Mouse (Mus musculus): ENCODE results near the gene Glrp1. TPM values are rescaled to one million over a fixed set of nuclear protein-coding genes. Genes with fewer than 3 reads are reported as not detected.

Gene Glrp1
- polyA plus RNA-seq, 1 experiment: 0.04 TPM

- no peak overlapping the region for H3K27ac ChIP-seq (ENCODE audit: control insufficient read depth, insufficient read depth, low read length)
- TF ChIP-seq CTCF (IDR thresholded peaks at IDR 0.05; ENCODE audit: borderline replicate concordance, control insufficient read depth, extremely low read depth, insufficient read depth, low read length, poor library complexity): no peak
- H3K36me3 ChIP-seq (ENCODE audit: control insufficient read depth, insufficient read depth, low read length): no peaks in the 10 kb centered on the region
- no peak for DNase-seq
- H3K4me1 ChIP-seq (replicated peaks; ENCODE audit: control insufficient read depth, insufficient read depth, low read length): no peaks in the 10 kb centered on the region; the same call in 1 of the 2 replicates
- H3K27me3 ChIP-seq (ENCODE audit: control insufficient read depth, insufficient read depth, low read length): no peaks in the 10 kb centered on the region
- 67% methylated on average over 4 of the region's 4 CpGs for WGBS
- no peak overlapping the region for H3K4me3 ChIP-seq (ENCODE audit: control insufficient read depth, insufficient read depth, low read length)
Observed at GRCm38 (mm10) chr1:88488957-88489356, 20.9 kb downstream of the Glrp1 start.

- Histone ChIP-seq H3K4me1 (replicated peaks; ENCODE audit: control insufficient read depth, insufficient read depth, low read length) (no peaks in the 10 kb centered on the region; the same call in 1 of the 2 replicates), H3K27me3 (ENCODE audit: control insufficient read depth, insufficient read depth, low read length) (no peaks in the 10 kb centered on the region), H3K36me3 (ENCODE audit: control insufficient read depth, insufficient read depth, low read length) (no peaks in the 10 kb centered on the region), H3K27ac (ENCODE audit: control insufficient read depth, insufficient read depth, low read length) (no peak overlapping the region), H3K4me3 (ENCODE audit: control insufficient read depth, insufficient read depth, low read length) (no peak overlapping the region)
- DNase-seq: no peak
- TF ChIP-seq POLR2A (IDR thresholded peaks at IDR 0.05; ENCODE audit: control insufficient read depth, extremely low read depth, insufficient read depth, low read length, poor library complexity) (no peak), CTCF (IDR thresholded peaks at IDR 0.05; ENCODE audit: borderline replicate concordance, control insufficient read depth, extremely low read depth, insufficient read depth, low read length, poor library complexity) (no peak)
- WGBS: 77% methylated on average over 4 of the region's 4 CpGs
Observed at GRCm38 (mm10) chr1:88486336-88486735, 23.5 kb downstream of the Glrp1 start.

GRCm38 (mm10) chr1:88484059-88484458, 25.8 kb downstream of the Glrp1 start:
- no peaks in the 10 kb centered on the region for H3K36me3 ChIP-seq (ENCODE audit: control insufficient read depth, insufficient read depth, low read length)
- H3K4me1 ChIP-seq (replicated peaks; ENCODE audit: control insufficient read depth, insufficient read depth, low read length): no peaks in the 10 kb centered on the region
- no peak for DNase-seq
- no peak overlapping the region for H3K4me3 ChIP-seq (ENCODE audit: control insufficient read depth, insufficient read depth, low read length)
- H3K27me3 ChIP-seq (ENCODE audit: control insufficient read depth, insufficient read depth, low read length): no peaks in the 10 kb centered on the region
- WGBS: 95% methylated on average over 4 of the region's 4 CpGs
- TF ChIP-seq POLR2A (IDR thresholded peaks at IDR 0.05; ENCODE audit: control insufficient read depth, extremely low read depth, insufficient read depth, low read length, poor library complexity) (no peak), CTCF (IDR thresholded peaks at IDR 0.05; ENCODE audit: borderline replicate concordance, control insufficient read depth, extremely low read depth, insufficient read depth, low read length, poor library complexity) (no peak)
- no peak overlapping the region for H3K27ac ChIP-seq (ENCODE audit: control insufficient read depth, insufficient read depth, low read length)

GRCm38 (mm10) chr1:88482142-88483099, 27.4 kb downstream of the Glrp1 start:
- WGBS: 83% methylated on average over 17 of the region's 17 CpGs
- TF ChIP-seq POLR2A (IDR thresholded peaks at IDR 0.05; ENCODE audit: control insufficient read depth, extremely low read depth, insufficient read depth, low read length, poor library complexity) (no peak), CTCF (IDR thresholded peaks at IDR 0.05; ENCODE audit: borderline replicate concordance, control insufficient read depth, extremely low read depth, insufficient read depth, low read length, poor library complexity) (no peak)
- Histone ChIP-seq H3K27ac (ENCODE audit: control insufficient read depth, insufficient read depth, low read length) (no peak overlapping the region), H3K36me3 (ENCODE audit: control insufficient read depth, insufficient read depth, low read length) (no peaks in the 10 kb centered on the region), H3K27me3 (ENCODE audit: control insufficient read depth, insufficient read depth, low read length) (no peaks in the 10 kb centered on the region), H3K4me1 (replicated peaks; ENCODE audit: control insufficient read depth, insufficient read depth, low read length) (no peaks in the 10 kb centered on the region), H3K4me3 (ENCODE audit: control insufficient read depth, insufficient read depth, low read length) (no peak overlapping the region)
- no peak for DNase-seq

GRCm38 (mm10) chr1:88480594-88480993, 29.3 kb downstream of the Glrp1 start:
- no peak overlapping the region for H3K27ac ChIP-seq (ENCODE audit: control insufficient read depth, insufficient read depth, low read length)
- H3K27me3 ChIP-seq (ENCODE audit: control insufficient read depth, insufficient read depth, low read length): no peaks in the 10 kb centered on the region
- TF ChIP-seq POLR2A (IDR thresholded peaks at IDR 0.05; ENCODE audit: control insufficient read depth, extremely low read depth, insufficient read depth, low read length, poor library complexity) (no peak), CTCF (IDR thresholded peaks at IDR 0.05; ENCODE audit: borderline replicate concordance, control insufficient read depth, extremely low read depth, insufficient read depth, low read length, poor library complexity) (no peak)
- peaks cover 8% of the 10 kb centered on the region for H3K4me1 ChIP-seq (replicated peaks; ENCODE audit: control insufficient read depth, insufficient read depth, low read length)
- H3K36me3 ChIP-seq (ENCODE audit: control insufficient read depth, insufficient read depth, low read length): no peaks in the 10 kb centered on the region
- no peak overlapping the region for H3K4me3 ChIP-seq (ENCODE audit: control insufficient read depth, insufficient read depth, low read length)
- WGBS: 71% methylated on average over 8 of the region's 8 CpGs
- no peak for DNase-seq

GRCm38 (mm10) chr1:88478205-88478604, 31.7 kb downstream of the Glrp1 start:
- Histone ChIP-seq H3K36me3 (ENCODE audit: control insufficient read depth, insufficient read depth, low read length) (no peaks in the 10 kb centered on the region), H3K27ac (ENCODE audit: control insufficient read depth, insufficient read depth, low read length) (no peak overlapping the region), H3K4me3 (ENCODE audit: control insufficient read depth, insufficient read depth, low read length) (no peak overlapping the region), H3K27me3 (ENCODE audit: control insufficient read depth, insufficient read depth, low read length) (no peaks in the 10 kb centered on the region), H3K4me1 (replicated peaks; ENCODE audit: control insufficient read depth, insufficient read depth, low read length) (peaks cover 21% of the 10 kb centered on the region)
- DNase-seq: no peak
- WGBS: 71% methylated on average over 2 of the region's 2 CpGs
- TF ChIP-seq POLR2A (IDR thresholded peaks at IDR 0.05; ENCODE audit: control insufficient read depth, extremely low read depth, insufficient read depth, low read length, poor library complexity) (no peak), CTCF (IDR thresholded peaks at IDR 0.05; ENCODE audit: borderline replicate concordance, control insufficient read depth, extremely low read depth, insufficient read depth, low read length, poor library complexity) (no peak)
